Mouse (Mus musculus) CD8-positive naive resting alpha-beta T cell, adult 2 months (primary cell): ENCODE data around the gene Fyn.

ENCODE experiments used
- DNase-seq, 2 experiments: peaks; one replicate each; pipeline ENCODE4 v3.0.0; 2022; ENCODE audit warnings: low read depth in 2 of 2, low spot score in 2 of 2

Fyn gene

GRCm38 (mm10) chr10:39597116-39597791 lies 228.6 kb downstream of the Fyn start:
- no peak for DNase-seq

DNA sequence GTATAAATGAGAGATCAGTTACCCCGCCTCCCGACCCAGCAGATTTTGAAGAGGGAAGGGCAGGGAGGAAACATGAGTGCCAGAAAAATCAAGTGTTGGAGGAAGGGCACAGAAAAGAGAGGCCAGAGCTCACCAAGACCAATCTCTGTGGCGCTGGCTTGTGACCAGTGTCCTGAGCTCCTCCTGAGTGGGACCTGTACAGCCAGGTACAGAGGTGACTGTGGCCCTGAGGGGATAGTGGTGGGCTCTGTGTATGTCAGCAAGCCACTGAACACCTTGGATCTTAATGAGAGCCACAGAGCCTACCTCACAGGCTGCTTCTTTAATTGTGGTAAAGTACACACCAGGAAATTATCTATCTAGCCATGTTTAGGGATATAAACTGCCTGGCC lies 229.1 kb downstream of the Fyn start:
- no peak for DNase-seq

DNA sequence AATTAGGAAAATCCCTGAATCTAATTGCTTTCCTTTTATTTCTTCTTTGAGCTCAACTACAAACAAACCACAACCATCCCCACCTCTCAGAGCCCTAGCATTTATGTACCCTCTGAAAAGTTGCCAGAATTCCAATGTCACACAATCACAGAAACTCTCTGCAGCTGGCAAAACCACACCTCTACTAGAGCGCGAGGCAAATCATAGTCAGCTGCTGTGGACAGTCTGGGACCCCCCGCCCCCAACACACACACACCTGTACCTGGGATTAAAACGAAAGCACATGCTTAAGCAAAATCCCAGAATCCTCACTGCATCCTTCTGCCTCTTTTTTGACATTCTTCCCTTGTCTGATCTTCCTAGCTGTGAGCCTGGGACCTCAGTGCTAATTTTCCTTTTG lies 230.9 kb downstream of the Fyn start:
- no peak for DNase-seq

GRCm38 (mm10) chr10:39600115-39600514 lies 231.5 kb downstream of the Fyn start:
- DNase-seq: peak; percentile 26 to 33

DNA sequence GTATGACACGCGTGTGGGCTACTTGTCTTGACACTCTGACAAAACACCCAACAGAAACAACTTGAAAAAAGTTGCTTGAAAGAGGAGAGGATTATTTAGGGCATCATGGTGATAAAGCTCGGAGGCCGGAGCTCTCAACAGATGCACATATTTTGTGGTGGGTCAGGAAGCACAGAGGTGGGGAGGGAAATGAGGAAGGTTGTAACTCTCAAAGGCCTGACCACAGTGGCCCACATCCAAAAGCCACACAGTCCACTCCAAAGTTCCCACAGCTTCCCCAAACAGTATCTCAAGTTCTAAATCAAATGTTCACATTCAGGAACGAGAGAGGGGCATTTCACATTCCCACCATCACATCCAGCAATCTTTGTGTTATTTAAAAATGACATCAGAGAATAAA lies 232.4 kb downstream of the Fyn start:
- DNase-seq: no peak

DNA sequence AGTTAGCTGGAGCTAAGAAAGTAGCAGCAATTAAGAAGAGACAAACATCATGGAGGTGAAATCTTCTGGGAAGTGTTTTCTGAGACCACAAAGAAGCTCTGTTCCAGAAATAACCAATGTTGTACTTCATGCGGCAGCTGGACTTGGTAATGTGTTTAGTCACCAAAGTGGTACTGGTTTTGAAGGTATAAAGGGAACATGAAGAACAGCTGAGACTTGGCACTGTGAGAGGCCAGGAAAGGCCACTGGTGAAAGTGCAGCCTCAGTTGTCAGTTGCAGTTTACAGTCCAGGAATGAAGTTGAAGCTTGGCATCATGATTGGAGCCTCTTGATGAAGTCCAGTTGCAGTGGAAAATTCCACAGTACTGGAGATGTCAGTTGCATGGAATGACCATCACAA lies 237.8 kb downstream of the Fyn start:
- DNase-seq: no peak

DNA sequence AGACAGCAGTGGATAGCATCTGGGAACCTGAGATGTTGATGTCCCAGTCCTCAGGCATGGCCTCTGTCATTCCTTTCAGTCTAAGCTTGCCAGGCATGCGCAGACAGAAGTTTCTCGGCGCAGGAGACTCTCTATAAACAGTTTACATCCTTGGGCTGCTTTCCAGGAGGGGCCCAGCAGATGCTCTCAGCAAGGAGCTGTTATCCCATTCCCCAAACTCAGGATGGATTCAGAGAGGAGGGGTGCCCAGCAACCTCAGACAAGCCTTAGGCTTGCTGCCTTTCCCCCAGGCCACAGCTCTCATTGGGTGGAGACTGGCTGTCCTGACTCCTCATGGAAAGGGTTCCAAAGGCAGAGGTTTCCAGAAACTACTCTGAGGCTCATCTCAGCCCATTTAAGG lies 242.6 kb downstream of the Fyn start:
- no peak for DNase-seq

- no peak for DNase-seq
These were observed 243.5 kb downstream of the Fyn start for GRCm38 (mm10) chr10:39612131-39612530.

GRCm38 (mm10) chr10:39612633-39612988 lies 244.0 kb downstream of the Fyn start, which contains the start of gene Traf3ip2:
TSS of gene Traf3ip2 (plus strand) at chr10:39612934.
- DNase-seq: no peak

GRCm38 (mm10) chr10:39612989-39613831 lies 244.6 kb downstream of the Fyn start:
- peak; percentile 63 to 70 for DNase-seq

DNA sequence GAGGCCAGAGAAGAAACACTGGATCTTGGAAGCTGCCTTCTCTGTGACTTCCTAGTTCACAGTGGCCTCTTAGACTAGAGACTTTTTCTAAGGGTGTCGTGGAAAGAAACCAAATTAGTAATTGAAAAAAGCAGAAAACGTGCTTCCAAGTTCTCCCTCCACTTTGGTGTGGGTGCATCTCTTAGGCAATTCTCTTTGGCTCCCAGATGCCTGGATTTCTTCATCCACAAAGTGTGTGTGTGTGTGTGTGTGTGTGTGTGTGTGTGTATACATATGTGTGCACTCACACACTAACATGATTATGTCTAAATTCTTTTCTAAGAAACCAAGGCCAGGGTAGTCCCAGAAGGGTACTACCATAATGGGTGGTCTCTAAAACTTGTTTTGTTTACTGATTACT lies 245.3 kb downstream of the Fyn start:
- no peak for DNase-seq

GRCm38 (mm10) chr10:39614676-39615075 lies 246.0 kb downstream of the Fyn start:
- DNase-seq: no peak
